Mouse (Mus musculus): Measurements from ENCODE around the gene Rpl22.

Rpl22 gene

GRCm38 (mm10) chr4:152353886-152354637 lies 28.5 kb downstream of the Rpl22 start:
- in situ Hi-C loops (cut with MboI; ENCODE audit: low pct_unique_long_range_greater_than_20kb in 1 of 2, low sequenced_read_pairs in 2 of 2, unreplicated experiment in 1 of 2), result no loop called here

GRCm38 (mm10) chr4:152355672-152356071 lies 30.1 kb downstream of the Rpl22 start:
- in situ Hi-C loops (cut with MboI; ENCODE audit: low pct_unique_long_range_greater_than_20kb in 1 of 2, low sequenced_read_pairs in 2 of 2, unreplicated experiment in 1 of 2), result no loop called here

GRCm38 (mm10) chr4:152359700-152360099 lies 34.2 kb downstream of the Rpl22 start:
- in situ Hi-C loops (cut with MboI; ENCODE audit: low pct_unique_long_range_greater_than_20kb in 1 of 2, low sequenced_read_pairs in 2 of 2, unreplicated experiment in 1 of 2), result no loop called here

- in situ Hi-C loops (cut with MboI; ENCODE audit: low pct_unique_long_range_greater_than_20kb in 1 of 2, low sequenced_read_pairs in 2 of 2, unreplicated experiment in 1 of 2), result no loop called here
Measured at GRCm38 (mm10) chr4:152360855-152361254, 35.3 kb downstream of the Rpl22 start.

- in situ Hi-C loops (cut with MboI; ENCODE audit: low pct_unique_long_range_greater_than_20kb in 1 of 2, low sequenced_read_pairs in 2 of 2, unreplicated experiment in 1 of 2), result no loop called here
Measured at GRCm38 (mm10) chr4:152362180-152362579, 36.6 kb downstream of the Rpl22 start.

- in situ Hi-C loops (cut with MboI; ENCODE audit: low pct_unique_long_range_greater_than_20kb in 1 of 2, low sequenced_read_pairs in 2 of 2, unreplicated experiment in 1 of 2), result no loop called here
Measured at GRCm38 (mm10) chr4:152365228-152365627, 39.7 kb downstream of the Rpl22 start.

GRCm38 (mm10) chr4:152382528-152383252 lies 57.1 kb downstream of the Rpl22 start:
- in situ Hi-C loops (cut with MboI; ENCODE audit: low pct_unique_long_range_greater_than_20kb in 1 of 2, low sequenced_read_pairs in 2 of 2, unreplicated experiment in 1 of 2), result no loop called here
